Mouse (Mus musculus) brain, embryonic 18.5 days (tissue): ENCODE data around the gene Chst8.

Source experiments
- DNase-seq: peaks from one replicate; pipeline ENCODE4 v3.0.0-alpha.2; 2012; ENCODE audit warnings: low read depth, low spot score

Chst8 gene

DNA sequence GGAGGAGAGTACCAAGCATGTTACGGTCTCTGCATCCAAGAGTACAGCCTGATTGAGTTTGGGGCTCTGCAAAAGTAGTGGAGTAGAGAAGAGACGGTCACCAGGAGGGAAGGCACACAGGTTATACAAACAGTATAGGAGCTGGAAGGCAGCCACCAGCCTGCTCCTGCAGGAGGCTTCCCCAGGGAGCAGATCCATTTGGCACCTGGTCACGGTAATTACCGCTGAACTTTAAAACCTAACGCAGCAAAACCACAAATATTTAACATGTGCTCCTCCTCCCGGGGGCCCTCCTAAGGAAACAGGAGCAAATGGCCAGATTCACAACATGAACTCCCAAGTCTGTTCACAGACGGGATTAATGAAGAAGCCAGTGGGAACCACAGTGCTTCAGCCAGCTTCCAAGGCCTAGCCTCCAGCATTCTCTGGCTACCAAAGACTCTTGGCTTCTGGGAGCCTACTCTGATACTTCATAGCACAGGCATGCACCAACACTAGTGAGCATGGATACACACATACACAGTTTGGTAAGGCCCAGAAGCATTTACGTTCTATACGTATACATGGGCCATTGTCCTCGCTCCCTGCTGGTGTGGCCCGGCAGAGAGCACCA, 97.6 kb downstream of the Chst8 start:
- no peak for DNase-seq

DNA sequence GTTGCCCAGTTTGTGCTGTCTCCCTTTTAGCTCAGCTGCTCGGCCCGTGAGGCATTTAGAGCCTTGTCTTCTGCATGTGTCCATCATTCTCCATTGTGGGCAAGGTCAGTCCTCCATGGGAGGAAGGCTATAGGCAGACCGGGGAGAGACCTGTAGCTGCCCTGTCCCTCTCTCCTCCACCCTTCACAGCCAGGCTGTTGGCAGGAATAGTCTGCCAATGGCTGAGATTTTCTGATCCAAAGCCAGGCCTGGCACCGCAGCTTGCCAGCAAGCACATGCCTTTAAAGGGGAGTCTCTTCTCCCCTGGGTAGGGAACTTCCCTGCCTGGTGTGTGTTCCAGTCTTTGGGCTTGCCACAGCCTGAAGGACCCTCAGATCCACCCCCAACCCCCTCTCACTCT, 103.4 kb downstream of the Chst8 start:
- no peak for DNase-seq

DNA sequence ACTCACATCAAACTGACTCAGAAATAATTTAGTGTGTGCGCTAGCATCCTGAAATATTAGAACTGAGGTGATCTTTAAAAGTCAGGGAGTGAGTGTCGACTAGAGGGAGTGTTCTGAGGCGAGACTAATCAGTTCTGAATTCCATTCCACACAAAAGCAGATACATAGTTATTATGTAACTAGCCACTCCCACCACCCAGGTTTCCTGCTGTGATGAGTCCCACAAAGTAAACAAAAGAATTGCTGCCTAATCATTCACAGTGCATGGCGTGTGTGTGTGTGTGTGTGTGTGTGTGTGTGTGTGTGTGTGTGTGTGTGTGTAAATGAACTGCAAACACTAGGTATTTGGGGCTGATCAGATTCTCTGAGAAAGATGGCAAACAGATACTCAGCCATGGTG, 108.1 kb downstream of the Chst8 start:
- no peak for DNase-seq

DNA sequence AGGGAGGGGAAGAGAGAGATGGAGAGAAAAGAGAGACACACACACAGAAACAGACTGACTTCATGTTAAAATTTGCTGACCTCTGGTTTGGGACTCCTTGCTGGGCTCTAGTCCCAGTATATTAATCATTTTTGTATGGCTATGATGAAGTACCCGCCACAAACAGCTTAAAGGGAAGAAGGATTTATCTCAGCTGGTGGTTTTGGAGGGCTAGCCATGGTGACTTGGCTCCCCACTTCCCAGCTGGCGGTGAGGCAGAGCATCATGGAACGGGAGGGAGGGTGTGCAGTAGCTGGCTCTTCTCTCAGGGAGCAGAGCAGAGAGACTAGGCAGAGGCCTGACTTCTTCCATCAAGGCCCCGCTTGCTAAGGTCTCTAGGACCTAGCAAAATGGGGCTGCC, 109.1 kb downstream of the Chst8 start:
- no peak for DNase-seq

DNA sequence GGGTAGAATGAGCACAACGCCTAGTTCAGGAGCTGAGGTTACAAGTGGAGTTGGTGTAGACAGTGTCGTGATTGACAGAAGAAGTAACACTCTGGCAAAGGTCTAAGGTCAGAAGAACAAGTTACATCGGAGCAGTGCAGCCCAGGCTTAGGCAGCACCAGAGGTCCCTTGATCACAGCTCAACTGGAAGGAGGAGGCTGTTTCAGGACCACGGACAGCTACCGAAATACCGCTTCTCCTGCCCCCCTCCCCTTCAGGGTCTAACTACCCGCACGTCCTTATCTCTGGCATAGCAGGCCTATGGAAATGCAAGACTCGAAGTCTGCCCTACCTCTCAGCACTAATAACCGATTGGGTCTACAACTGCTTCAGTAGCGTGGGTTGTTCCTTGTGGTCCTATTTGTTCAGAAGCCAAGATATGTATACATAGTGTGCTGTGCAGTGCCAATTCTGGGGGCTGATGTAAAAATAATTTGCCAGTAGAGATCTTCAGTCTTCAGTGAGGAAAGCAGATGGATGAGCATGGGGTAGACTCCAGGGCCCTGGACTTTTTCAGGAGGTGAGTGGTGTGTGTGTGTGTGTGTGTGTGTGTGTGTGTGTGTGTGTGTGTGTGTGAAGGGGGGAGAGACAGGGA, 109.7 kb downstream of the Chst8 start:
- DNase-seq = no peak

DNA sequence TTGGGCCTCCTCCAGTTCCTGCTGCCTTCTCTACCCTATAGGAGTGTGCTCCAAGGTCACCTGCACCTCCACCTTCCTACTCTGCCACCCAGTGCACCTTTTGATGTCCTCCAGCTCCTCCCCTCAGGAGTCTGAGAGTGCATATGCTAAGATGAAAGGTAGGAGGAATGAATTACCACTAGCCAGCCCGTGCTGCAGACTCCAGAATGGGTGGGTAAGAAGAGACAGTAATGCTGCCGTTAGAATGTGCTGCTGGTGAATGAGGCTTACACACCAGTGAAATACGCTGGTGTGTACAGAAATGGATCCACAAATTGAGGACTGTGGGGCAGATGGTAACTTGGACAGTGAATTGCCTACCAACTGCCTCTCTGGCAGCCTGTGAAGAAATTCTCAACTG, 112.6 kb downstream of the Chst8 start:
- no peak for DNase-seq

DNA sequence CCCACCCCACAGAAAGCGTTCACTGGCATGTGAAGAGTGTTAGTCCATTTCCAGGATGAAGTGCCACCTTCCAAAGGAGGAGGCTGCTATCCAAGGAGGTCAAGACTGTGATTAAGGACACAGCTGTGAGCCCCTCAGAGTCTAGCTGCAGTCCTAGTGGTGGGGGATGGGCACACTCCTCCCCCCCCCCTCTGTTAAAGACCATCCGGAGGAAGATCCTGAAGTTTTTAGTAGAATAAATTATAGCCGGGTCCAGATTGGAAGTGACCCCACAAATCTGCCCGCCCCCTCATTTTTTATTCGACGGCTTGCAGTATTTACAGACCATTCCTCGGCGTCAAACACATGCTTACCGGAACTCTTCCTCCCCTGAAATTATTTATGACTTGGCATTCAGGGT, 114.3 kb downstream of the Chst8 start:
- no peak for DNase-seq

DNA sequence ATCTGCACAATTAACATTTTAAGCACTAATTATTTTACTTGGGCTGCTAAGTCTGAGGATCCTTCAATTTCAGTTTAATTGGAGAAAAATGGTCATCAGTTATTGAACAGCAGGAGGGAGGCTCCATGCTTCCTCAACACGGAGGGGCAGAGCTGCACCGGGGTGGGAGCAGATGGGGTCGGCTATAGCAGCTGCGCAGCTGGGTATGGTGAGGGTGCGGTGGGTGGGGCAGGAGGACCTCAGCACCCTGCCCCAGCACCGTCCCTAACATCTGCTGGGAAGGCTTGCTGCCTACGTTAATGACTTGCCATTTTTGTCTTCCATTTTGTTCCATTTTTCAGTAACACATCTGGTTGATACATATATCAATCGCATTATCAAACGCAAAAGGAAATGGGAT, 116.4 kb downstream of the Chst8 start:
- DNase-seq = no peak

DNA sequence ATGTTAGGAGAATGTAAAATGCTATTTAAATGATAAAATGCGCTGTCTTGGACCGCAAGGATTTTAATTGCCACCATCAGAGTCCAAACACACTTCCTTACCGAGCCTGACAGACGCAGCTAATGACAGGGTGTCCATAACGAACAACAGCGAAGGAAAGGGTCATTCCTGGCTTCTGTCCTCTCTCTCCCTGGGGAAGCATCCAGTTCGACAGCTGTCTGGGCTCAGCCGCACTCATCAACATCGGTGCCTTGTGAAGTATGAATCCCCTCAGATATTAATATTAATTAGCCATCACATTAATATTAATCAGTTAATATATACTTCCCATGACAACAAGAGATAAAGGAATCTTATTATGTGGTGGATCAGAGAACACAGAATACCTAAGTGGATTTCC, 117.6 kb downstream of the Chst8 start:
- DNase-seq = no peak

DNA sequence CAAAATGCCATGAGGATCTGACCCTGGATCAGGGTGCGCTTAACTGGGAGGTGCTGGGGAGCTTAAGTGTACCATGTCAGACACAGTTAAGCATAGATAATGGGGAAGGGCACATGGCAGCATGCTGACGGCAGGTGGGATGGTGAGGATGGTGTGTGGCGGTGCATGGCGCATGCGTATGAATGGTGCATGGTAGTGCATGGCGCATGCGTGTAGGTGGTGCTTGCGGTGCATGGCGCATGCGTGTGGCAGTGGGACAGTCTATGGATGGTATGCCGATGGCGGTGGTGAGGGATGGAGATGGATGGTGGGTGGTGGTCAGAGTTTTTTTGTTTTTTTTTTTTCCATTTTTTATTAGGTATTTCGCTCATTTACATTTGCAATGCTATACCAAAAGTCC, 118.6 kb downstream of the Chst8 start:
- DNase-seq = no peak

DNA sequence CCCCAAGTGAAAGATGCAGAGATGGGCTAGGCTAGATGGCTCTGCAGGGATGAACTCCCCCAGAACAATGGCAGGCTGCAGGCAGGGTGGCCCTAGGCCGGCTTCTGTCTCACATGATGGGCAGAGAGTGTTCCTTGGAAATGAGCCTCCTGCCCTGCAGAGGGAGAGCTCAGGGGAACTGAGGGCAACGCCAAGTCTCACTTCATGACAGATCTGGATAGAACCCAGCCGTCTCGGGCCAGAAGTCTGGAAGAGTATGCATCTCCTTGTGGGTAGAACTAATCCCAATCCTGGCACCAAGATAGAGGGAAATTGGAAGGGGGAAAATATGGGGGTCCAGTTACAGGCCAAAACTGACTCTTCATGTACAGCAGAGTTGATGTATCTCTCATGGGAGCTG, 119.4 kb downstream of the Chst8 start:
- no peak for DNase-seq

DNA sequence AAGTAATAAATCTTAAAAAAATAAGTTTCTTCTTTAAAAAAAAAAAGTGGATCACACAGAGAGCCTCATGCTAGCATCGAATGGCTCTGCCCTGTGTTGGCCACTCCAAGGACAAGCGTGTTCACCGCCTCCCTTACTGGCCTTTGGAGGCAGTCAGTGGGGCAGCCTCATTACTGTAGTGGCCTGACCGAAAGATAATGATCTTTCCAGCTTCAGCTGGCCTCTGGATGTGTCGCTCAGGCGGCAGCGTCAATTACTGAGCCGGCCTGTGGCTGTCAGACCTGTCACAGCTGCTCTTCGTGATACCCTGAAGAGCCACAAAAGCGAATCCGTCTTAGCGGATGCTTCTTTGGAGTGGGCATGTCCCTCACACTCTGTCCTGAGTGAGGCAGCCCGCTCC, 122.4 kb downstream of the Chst8 start:
- no peak for DNase-seq

DNA sequence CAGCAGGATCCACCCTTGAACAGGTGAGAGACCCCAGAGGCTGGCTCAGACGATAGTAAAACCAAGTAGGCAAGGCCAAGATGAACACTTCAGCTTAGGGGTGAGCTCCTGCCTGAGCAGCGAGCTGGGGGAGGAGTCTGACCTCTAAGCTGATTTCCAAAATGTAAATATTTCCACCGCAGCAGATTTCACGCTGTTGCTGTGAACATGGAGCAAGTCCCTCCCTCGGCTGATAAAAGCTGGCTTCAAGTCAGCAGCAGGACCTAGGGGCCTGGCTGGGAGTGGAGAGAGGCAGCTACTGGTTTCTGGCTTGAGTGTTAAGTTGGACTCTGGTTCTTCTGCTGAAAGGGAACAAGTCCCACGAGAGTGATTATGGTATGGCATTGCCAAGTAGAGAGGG, 123.5 kb downstream of the Chst8 start:
- no peak for DNase-seq

DNA sequence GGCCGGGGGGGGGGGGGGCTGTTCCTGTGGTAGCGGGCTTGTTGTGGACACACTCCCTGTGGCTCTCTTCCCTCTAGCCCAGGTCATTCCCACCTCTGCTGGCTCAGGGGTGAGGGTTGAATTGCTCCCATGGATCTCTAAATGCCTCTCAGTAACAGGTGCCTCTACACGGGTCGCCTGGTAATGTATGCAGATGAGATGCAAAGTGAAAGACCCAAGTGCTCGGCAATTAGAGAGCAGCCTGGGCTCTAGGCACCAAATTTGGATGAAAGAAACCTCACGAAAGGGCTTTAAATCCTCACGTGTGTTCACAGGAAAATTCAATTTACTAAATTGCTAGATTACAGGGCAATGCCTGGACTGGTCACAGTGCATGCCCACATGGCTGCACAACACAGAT, 126.7 kb downstream of the Chst8 start:
- no peak for DNase-seq

DNA sequence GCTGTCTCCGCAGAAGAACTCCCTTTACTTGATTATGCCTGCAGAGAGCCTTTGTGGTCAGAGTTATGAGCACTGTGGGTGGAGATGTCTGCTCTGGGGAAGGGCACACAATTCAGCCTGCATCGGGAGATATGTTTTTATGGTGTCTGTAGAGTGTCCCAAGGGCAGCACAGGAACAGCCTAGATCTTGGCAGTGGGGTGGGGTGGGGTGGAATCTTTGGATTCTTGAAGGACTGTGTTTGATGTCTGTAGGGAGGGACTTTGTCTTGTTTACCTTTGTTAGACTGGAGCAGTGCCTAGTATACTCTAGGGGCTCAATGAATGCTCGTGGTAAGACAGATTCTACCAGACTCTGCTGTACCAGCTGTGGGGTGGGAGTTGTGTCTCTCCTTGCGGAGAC, 127.3 kb downstream of the Chst8 start:
- DNase-seq = no peak

DNA sequence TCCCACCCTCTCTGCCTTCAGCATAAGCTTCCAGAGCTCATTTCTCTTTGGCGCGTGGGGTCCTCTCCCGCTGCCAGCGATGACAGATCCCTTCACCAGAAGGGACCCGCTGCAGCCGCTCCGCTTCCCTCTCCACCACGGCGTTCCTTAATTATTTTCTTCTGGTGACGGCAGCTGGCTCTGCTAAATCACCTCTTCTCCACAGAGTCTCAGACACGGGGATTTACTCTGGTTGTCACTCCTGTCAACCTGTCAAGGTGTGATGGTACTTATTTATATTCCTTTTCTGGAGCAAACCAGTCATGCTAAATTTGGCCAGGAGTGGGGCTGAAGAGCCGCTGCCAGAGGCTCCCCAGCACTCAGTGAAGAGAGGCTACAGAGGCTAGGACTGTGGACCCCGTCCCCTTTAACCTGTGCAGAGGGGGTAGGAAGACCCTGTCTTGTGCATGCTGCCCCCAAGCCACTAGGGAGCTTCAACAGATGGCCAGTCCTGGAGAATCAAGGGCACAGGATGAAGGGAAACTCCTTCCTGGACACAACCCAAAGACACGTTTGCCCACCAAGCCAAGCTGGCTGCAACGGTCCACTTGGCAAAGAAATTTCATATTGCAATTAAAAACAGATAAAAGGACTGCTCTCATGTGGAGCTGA, 131.6 kb downstream of the Chst8 start:
- no peak for DNase-seq

DNA sequence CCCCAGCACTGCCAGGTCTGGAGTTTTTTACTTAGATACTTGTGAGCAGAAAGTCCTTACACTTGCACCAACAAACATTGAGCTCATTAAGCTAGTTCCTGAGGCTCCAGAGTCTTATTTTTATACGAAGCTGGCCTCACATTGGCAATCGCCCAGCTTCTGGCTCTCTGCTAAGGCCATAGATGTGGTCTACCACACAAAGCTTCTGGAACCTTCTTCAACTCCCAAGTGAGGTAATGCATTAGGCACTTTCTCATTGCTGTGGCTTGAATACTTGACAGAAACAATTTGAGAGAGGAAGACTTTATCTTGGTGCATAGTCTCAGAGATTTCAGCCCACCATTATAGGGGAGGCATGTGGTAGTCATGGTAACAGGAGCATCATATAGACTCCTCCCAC, 132.6 kb downstream of the Chst8 start:
- no peak for DNase-seq

DNA sequence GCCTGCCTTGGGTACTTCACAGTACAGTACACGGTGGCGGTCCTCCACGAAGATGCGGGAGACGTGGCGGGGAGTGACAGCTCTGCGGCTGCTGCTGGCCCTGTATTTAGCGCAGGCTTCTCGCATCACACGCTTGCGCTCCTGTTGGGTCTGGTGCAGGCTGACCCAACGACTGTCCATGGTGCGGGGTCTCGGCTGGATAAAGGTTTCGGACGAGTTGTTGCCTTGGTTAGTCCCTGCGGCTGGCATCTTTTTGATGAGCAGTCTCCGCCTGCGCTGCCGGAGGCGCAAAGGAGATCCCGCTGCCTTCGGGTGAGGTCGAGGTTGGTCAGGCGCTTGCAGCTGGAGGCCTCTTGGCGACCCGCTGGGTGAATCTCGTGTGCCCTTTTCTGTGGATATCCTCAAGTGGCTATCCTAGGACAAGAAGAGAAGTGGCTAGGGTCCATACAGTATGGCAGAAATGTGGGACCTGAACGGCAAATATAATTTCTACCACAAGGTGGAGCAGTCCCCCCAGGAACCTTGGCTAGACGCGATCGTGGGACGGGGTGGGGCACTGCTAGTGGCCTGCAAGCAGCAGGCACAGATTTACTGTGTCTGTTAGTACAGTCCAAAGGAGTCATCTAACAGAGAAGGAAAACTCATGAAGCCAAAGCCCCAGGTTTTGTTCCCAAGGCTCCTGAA, 136.5 kb downstream of the Chst8 start:
- no peak for DNase-seq

DNA sequence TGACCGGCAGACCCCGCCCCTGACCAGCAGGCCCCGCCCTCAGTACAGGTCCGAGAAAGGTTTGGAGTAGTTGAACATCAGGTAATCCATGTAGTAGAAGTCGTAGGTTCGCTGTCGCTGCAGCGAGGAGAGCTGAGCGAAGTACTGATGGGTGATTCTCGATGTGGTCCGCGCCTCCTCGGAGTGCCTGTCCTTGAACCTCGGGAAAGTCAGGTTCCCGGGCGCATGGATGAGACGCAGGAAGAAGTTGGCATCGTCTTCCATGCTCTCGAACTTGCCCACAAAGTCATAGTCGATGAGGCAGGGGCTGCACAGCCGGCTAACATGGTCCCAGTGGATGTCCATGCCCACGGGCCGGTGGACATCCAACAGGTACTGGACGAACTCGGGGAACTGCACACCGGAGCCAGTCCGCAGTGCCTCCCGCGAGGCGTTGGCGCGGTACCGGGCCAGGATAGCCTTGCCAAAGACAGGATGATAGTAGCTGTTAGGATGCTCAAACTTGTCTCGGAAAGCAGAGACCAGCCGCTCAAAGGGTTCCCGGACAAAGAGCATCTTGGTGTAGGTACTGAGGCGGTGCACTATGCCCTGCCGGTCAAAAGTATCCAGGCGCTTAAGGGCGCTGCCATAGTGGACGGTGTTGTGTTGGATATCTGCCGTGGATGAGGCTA, 137.3 kb downstream of the Chst8 start:
- DNase-seq = no peak

DNA sequence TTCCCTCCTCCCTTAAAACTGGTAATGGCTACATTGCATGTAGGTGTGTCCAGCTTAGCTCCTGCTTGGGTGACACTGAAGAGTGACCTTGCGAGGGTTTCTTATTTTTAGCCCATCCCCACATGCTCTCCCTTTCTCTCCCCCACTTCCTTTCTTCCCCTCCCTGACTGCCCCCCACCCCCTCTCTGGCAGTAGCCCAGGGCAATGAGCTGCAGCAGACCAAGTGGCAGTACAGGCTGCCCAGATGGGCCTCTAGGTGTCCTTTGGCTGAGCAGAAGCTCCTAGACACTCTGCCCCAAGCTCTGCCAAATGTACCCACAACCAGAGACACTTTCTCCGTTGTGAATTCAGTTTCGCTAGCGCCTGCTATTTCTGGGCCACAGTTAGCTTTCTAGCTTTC, 139.6 kb downstream of the Chst8 start:
- DNase-seq = no peak

DNA sequence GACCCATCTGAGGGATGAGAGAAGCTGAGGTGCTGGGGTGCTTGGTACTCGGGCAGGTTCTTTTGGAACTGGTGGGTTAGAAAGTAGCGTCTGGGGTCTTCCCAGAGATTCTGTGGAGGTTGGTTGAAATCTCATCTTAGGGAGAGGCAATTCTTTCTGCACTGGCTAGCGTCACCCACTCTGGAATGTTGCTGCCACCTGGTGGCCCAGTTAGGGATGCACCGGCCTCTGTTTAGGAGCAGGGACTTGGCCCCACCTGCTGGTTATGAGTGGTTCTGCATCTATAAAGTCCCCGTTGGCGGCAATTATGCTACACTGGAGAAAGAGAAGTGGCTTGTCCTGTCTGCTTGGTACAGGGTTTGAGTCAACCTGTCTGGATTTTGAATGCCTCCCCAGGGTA, 140.6 kb downstream of the Chst8 start:
- DNase-seq = peak; percentile 69

DNA sequence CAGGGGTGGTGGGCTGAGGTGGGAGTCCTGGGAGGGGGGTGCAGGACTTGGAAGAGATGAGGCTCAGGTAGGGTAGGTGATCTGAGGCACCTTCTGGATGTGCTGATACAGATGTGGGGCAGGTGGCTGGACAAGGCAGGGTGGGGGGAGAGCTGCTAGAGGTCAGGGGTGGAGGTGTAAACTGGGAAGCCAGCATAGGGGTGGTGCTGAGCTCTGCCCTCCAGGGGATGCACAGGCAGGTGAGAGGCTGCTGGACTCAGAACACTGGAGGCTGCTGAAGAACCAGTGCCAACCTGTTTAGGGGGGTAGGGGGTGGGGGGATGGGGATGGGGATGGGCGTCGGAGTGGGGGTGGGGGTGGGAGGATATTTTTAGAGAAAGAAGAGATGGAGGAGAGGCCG, 141.7 kb downstream of the Chst8 start:
- no peak for DNase-seq
